Mouse (Mus musculus) megakaryocyte progenitor cell, adult 5-6 weeks (primary cell): Measurements from ENCODE around the gene Calm4. TPM values are rescaled to one million over a fixed set of nuclear protein-coding genes. Genes with fewer than 3 reads are reported as not detected.

ENCODE experiments used
- ATAC-seq: replicated peaks from 2 replicates; pipeline ENCODE4 v1.8.0; 2016; ENCODE audit warnings: mild to moderate bottlenecking, moderate TSS enrichment, inconsistent platforms; ENCODE audit not compliant: poor library complexity
- total RNA-seq, 2 experiments: library from RNA; stranded (forward) in 1 of 2; stranded (reverse) in 1 of 2; fragments of 157-497, 149-512 nt in 1 of 2; fragments of 200-1000 nt in 1 of 2; gene quantifications; 2 replicates each; pipeline versions ENCODE4 v1.2.3 to v1.2.4; 2015 to 2017

Gene Calm4
- not detected in 2 replicates for total RNA-seq (2015)
- total RNA-seq (2017) = not detected in 2 replicates

GRCm38 (mm10) chr13:3837312-3837807 is at the start of gene Calm4:
Gene Calm4 (plus strand): TSS chr13:3837757.
- peak; percentile 73 for ATAC-seq

- ATAC-seq = no peak
Observed at GRCm38 (mm10) chr13:3788588-3788987, 49.0 kb upstream of the Calm4 start.

- no peak for ATAC-seq
Observed at GRCm38 (mm10) chr13:3789531-3789930, 48.0 kb upstream of the Calm4 start.

- ATAC-seq = no peak
Observed at GRCm38 (mm10) chr13:3796649-3797048, 40.9 kb upstream of the Calm4 start.

- ATAC-seq = no peak
Observed at GRCm38 (mm10) chr13:3798751-3799150, 38.8 kb upstream of the Calm4 start.

- no peak for ATAC-seq
Observed at GRCm38 (mm10) chr13:3799386-3799785, 38.2 kb upstream of the Calm4 start.

GRCm38 (mm10) chr13:3804186-3804585 is 33.4 kb upstream of the Calm4 start, which contains the start of gene Calml3:
Gene Calml3 (minus strand): TSS chr13:3804316.
- ATAC-seq = no peak

GRCm38 (mm10) chr13:3805132-3805531 is 32.4 kb upstream of the Calm4 start:
- ATAC-seq = no peak

- ATAC-seq = peak; percentile 61
Observed at GRCm38 (mm10) chr13:3805638-3806037, 31.9 kb upstream of the Calm4 start.

GRCm38 (mm10) chr13:3807131-3807827 is 30.3 kb upstream of the Calm4 start:
- no peak for ATAC-seq

- ATAC-seq = peak; percentile 86
Observed at GRCm38 (mm10) chr13:3818012-3818739, 19.4 kb upstream of the Calm4 start.

GRCm38 (mm10) chr13:3818740-3819076 is 18.8 kb upstream of the Calm4 start:
- ATAC-seq = no peak

GRCm38 (mm10) chr13:3822105-3822504 is 15.5 kb upstream of the Calm4 start:
- ATAC-seq = peak; percentile 65

- peak; percentile 52 for ATAC-seq
Observed at GRCm38 (mm10) chr13:3825726-3826125, 11.8 kb upstream of the Calm4 start.

GRCm38 (mm10) chr13:3831546-3831945 is 6.0 kb upstream of the Calm4 start:
- ATAC-seq = no peak; the same call in 1 of the 2 replicates

- ATAC-seq = peak; percentile 27
Observed at GRCm38 (mm10) chr13:3831994-3832393, 5.6 kb upstream of the Calm4 start.

GRCm38 (mm10) chr13:3832450-3832849 is 5.1 kb upstream of the Calm4 start:
- ATAC-seq = peak; percentile 69

- peak; percentile 5 for ATAC-seq
Observed at GRCm38 (mm10) chr13:3833644-3834043, 3.9 kb upstream of the Calm4 start.

GRCm38 (mm10) chr13:3840662-3841061 is 3.1 kb downstream of the Calm4 start:
- ATAC-seq = peak; percentile 24

- ATAC-seq = no peak
Observed at GRCm38 (mm10) chr13:3850330-3850729, 12.8 kb downstream of the Calm4 start.

GRCm38 (mm10) chr13:3853648-3854333 is 16.2 kb downstream of the Calm4 start, which contains the start of gene Calm5:
Gene Calm5 (plus strand): TSS chr13:3854173.
- peak; percentile 95 for ATAC-seq
